Mouse (Mus musculus) mesoderm, embryonic 11.5 days (tissue): ENCODE results near the gene Cobl.

Experiments used
- DNase-seq: peaks from one replicate; pipeline ENCODE4 v3.0.0-alpha.2; 2012; ENCODE audit warnings: low read depth, low spot score

Cobl gene

DNA sequence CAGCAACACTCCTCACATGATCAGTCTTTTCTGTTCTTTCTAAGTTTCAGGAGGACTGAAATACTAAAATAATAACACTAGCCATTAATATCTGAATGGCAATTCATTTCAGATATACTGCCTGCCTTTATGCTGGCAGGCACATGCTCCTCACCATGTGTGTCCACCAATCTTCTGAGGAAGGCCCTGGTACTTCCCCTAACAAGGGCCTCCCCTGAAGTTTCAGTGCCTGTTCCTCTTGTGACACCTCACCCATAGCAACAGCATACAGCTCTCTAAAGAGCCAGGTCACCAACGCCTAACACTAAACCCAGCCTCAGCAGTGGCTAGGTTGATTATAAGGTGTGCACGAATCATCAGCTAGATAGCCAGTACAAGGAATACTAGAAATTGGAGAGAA lies 20.5 kb downstream of the Cobl start:
- no peak for DNase-seq

GRCm38 (mm10) chr11:12443614-12444013 lies 21.1 kb downstream of the Cobl start:
- DNase-seq = no peak

DNA sequence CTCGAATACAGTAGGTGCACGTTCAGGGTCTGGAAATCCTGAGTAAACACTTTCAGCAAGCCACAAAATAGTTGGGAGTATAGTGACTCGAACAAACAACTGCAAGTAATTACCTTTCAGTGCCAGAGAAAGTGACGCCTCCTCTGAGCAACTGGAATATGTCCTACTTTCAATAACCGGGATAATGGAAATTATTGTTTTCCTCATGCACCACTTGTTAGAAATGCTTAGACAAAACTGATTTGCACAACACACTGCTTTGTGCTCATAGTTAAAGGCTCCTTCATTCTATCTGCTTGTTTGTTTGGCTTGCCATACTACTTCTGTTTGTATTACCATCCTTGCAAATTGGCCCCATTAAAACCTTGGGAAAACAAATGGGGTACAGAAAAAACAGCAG lies 21.6 kb downstream of the Cobl start:
- no peak for DNase-seq

DNA sequence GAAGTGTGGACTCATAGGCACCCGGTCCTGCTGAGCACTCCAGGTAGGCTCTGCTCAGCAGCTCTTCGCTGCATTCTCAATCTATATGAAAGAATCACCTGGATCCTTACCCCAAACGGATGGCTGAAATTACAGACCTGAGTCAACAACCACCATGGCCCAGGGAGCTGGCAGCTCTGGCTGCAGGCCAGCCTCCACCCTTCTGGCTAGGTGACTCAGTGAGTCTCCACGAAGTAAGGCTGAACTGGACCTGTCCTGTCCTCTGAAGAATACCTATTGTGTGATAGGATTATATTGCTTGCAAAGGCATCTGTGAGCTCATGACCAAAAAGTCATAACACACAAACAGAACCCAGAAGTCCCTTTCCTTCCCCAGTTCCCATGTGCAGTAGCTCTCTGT lies 22.5 kb downstream of the Cobl start:
- DNase-seq = no peak

DNA sequence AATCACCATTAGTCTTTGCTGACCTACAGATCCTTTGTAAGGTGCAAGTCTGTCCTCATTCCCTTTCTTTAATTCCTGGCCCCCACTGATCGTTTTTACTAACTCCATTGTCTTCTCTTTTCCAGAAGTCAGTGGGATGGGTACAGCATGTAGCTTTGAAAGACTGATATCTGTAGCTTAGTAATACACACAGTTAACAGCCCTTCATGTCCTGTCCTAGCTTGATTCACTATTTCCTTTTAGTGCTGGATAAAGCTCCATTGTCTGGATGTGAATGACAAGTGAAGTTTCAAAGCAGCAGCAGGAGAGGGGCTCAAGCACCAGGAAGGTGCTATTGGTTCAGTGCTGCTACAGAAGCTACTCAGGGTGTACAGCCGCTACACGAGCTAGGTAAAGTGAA lies 28.9 kb downstream of the Cobl start:
- no peak for DNase-seq

- DNase-seq = peak; percentile 18
Measured at GRCm38 (mm10) chr11:12435018-12435417, 29.7 kb downstream of the Cobl start.

GRCm38 (mm10) chr11:12434597-12434996 lies 30.2 kb downstream of the Cobl start:
- peak; percentile 31 for DNase-seq

DNA sequence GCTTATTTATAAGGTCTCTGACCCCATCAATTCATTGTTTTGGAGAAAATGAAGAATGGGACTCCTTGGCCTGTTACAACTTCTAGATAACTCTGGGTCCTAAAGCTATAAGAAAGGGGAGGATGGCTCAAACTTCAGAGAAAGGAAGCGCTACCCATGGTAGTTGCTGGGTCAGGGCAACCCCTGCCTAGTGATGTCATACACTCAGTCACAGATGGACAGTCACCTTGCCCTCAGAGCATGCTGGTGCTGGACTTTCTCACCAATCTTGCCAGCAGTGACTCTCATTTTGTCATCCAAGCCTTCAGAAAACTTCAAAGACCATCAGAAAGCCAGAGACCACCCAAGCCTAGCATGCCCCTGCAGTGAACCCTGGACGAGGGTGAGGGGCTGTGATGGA lies 32.8 kb downstream of the Cobl start:
- DNase-seq = no peak

GRCm38 (mm10) chr11:12430231-12431041 lies 34.3 kb downstream of the Cobl start:
- DNase-seq = peak; percentile 52

GRCm38 (mm10) chr11:12426746-12427145 lies 38.0 kb downstream of the Cobl start:
- no peak for DNase-seq

DNA sequence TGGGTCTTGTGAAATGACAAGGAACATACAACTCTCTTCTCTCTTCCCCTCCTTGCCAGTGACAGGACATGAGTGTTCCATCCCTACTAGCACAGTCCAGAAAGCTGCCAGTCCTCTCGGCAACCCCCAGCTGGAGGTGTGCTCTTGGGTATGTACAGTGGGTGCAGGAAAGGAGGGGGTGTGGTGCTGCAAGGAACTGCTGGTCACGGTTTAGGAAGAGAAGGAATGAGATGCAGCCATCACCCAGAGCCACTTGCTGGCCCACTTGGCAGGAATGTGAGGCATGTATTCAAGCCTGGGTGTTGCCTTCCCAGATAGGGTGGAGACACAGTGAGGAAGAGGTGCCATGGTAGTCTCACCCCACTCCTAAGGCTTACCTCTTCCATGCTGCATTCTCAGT lies 40.6 kb downstream of the Cobl start:
- DNase-seq = no peak

DNA sequence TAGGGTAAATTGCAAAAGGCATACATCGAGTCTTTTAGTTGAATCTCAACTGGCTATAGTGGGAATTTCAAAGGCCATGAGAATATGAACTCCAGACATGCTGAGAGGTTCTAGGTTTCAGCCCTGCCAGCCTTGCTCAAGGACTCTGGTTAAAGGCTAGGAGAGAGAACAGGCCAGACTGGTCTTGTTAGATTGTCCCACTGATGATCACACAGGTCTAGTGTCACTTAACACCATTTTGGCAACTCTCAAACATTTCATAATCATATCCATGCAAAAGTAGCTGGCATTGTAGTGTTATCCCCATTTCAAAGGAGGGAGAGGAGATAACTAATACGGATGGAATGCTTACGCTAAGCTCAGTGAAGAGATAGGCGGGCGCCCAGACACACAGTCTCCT lies 43.6 kb downstream of the Cobl start:
- no peak for DNase-seq

DNA sequence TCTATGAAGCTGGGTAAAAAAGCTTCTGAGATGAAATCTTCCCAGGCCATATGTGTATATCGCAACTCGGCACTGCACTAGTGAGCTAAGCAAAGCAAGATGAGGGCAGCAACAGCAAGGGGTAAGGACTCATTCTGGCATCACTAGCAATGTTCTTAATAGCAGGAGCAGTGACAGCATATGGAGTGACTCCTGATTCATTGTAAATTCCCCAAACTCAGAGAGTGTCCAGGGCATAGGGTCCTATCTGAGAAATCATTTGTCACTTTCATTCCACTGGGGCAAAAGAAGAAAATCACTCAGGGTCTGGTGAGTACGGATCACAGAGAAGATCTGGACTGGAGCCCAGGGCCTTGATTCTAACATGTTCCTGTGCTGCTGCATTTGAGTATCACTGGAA lies 44.6 kb downstream of the Cobl start:
- DNase-seq = no peak

GRCm38 (mm10) chr11:12416899-12417298 lies 47.9 kb downstream of the Cobl start:
- DNase-seq = no peak

- peak; percentile 73 for DNase-seq
Measured at GRCm38 (mm10) chr11:12415329-12415728, 49.4 kb downstream of the Cobl start.

- DNase-seq = no peak
Measured at GRCm38 (mm10) chr11:12411950-12412349, 52.8 kb downstream of the Cobl start.

DNA sequence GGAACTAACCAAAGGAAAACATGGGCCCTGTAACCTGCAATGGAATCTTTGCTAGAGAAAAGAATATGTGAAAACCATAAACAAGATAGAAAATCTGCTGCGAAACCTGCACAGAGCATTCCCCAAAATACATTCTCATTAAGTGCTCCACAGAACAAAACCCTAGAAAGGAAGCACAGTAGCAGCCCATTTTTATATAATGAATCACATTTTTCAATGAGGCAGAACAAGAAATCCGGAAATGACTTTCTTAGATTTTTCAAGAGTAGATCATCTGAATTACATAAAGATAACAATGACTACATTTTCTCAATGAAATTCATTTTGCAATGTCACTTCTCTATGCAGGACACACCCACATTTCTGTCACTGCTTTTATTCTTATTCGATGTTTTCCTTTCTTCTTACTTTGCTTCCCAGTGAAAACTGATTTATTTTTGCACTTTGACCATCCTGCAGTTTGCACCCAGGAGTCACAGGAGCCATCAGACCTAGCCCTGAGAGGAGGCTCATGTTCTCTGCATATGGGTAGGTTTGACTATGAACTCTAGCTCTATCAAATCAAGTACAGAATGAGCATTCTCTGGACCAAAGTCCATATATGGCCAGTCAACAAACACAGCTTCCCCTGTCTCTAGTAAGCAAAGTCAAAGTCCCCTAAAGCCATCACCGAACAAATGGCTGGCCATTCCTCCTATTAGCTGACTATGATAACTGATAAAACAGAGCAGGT lies 53.5 kb downstream of the Cobl start:
- DNase-seq = no peak

- no peak for DNase-seq
Measured at GRCm38 (mm10) chr11:12409463-12409862, 55.3 kb downstream of the Cobl start.

- no peak for DNase-seq
Measured at GRCm38 (mm10) chr11:12407834-12408233, 56.9 kb downstream of the Cobl start.

DNA sequence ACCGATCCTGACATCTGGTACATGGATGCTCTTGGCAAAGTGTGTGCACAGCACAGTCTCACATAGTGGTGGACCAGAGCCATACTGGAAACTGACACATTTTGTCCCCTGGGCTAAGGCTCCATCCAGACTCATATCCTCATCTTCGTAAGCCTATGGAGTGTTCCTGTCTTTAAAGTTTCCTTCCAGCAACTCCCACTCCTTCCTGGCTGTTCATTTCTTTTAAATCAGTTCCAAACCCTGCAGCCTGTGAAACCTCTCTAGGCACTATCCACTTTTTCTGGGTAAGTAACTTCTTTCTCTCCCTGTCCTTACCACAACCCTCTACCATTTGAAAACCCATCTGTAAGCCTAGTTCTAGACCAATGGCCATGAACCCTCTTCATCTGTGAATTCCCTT lies 64.9 kb downstream of the Cobl start:
- no peak for DNase-seq

GRCm38 (mm10) chr11:12396196-12396595 lies 68.6 kb downstream of the Cobl start:
- no peak for DNase-seq

DNA sequence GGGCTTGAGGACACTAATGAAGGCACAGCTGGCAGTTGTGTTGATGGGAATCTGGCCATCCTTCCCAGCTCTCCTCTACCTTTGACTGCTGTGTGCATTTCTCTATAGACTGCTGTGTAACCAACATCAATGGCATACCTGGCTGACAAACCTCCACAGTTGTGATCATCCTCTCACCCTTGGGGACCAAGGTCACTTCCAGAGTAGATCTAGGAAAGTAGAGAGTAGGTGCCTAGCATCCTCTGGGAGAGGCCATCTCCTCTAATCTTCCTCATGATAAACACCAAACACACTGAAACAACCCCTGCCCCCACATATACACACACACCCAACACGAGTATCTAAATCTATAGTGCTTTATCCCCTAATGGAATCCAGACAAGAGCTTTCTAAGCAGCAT lies 70.1 kb downstream of the Cobl start:
- DNase-seq = no peak

DNA sequence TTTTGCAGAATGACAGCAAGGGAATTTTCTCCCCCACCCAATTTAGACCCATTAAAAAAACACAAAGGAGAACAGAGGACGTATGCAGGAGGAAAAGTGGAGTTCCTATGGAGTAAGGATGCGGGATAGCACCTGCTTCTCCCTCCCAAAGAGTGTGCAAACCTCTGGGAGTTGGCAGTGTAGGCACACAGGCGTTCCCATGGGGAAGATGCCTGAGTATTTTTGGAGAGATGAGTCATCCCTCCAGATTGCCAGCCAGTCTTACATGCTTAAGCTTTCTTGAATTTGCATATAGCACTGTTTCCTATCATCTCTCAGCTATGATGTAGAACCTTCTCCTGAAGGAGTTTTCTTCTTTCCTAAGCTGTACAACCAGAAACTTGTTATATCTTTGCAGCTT lies 70.6 kb downstream of the Cobl start:
- DNase-seq = no peak
